Mouse (Mus musculus) embryonic facial prominence, embryonic 14.5 days (tissue): ENCODE data around the gene Ikzf4. TPM values are rescaled to one million over a fixed set of nuclear protein-coding genes. Genes with fewer than 3 reads are reported as not detected.
"Not testable (repeated sequence)": the region's sequence is repeated elsewhere in the genome, so short reads cannot be mapped to it uniquely, and the experiment has no call there.

ENCODE experiments used
- ATAC-seq: fragments of 200-750 bp; cut with Nextera tagmentation; 2 replicates; pipeline ENCODE4 v1.8.0; 2017; ENCODE audit warnings: low read depth, moderate number of reproducible peaks, moderate TSS enrichment
- DNase-seq: peaks from one replicate; pipeline ENCODE4 v3.0.0-alpha.2; 2015; ENCODE audit warnings: low spot score
- H3K27ac ChIP-seq: fragments of 300-500 bp; sonication (generic); replicated peaks from 2 replicates; pipeline ENCODE4 v1.5.1; 2014; ENCODE audit warnings: low read depth, mild to moderate bottlenecking, low read length, moderate library complexity
- H3K27me3 ChIP-seq: fragments of 300-500 bp; sonication (generic); replicated peaks from 2 replicates; pipeline ENCODE4 v1.6.1; 2014; ENCODE audit warnings: low read length; ENCODE audit not compliant: control insufficient read depth, insufficient read depth
- H3K36me3 ChIP-seq: fragments of 300-500 bp; sonication (generic); 2 replicates; pipeline ENCODE4 v1.6.1; 2014; ENCODE audit warnings: low read length, mixed read lengths; ENCODE audit not compliant: control insufficient read depth, insufficient read depth
- H3K4me1 ChIP-seq: fragments of 300-500 bp; sonication (generic); 2 replicates; pipeline ENCODE4 v1.6.1; 2014; ENCODE audit warnings: antibody characterized with exemption, low read length; ENCODE audit not compliant: control insufficient read depth, insufficient read depth
- H3K4me2 ChIP-seq: fragments of 300-500 bp; sonication (generic); 2 replicates; pipeline ENCODE4 v1.6.1; 2014; ENCODE audit warnings: low read depth, mild to moderate bottlenecking, low read length, moderate library complexity, mixed read lengths
- H3K4me3 ChIP-seq: fragments of 300-500 bp; sonication (generic); 2 replicates; pipeline ENCODE4 v1.5.1; 2014; ENCODE audit warnings: low read depth, mild to moderate bottlenecking, low read length
- H3K9ac ChIP-seq: fragments of 300-500 bp; sonication (generic); 2 replicates; pipeline ENCODE4 v1.6.1; 2014; ENCODE audit warnings: low read depth, mild to moderate bottlenecking, low read length, moderate library complexity, mixed read lengths
- H3K9me3 ChIP-seq: fragments of 300-500 bp; sonication (generic); 2 replicates; pipeline ENCODE4 v1.6.1; 2016; ENCODE audit warnings: low read length; ENCODE audit not compliant: control insufficient read depth
- WGBS: fragments of 180-500 bp; shearing (Covaris S2); extraction: QIAGEN DNeasy Blood & Tissue Kit; methylation state at CpG from one replicate; pipeline ENCODE4 v1.1.7; 2014; 5-methylcytosine and 5-hydroxymethylcytosine counted together
- polyA plus RNA-seq: library from polyadenylated mRNA; unstranded; fragments of >200 nt; fragmentation: Nextera tagmentation; extraction: Ambion mirVana; gene quantifications from 2 replicates; pipeline ENCODE4 v1.2.1, GENCODE M21; 2014

The Ikzf4 gene
- polyA plus RNA-seq, 1 experiment from 2014 or later, result 2.2 TPM

- Histone ChIP-seq H3K4me1 (peaks cover 6% of the 10 kb centered on the region; the same call in 1 of the 2 replicates), H3K36me3 (peaks cover 36% of the 10 kb centered on the region), H3K27me3 (no peaks in the 10 kb centered on the region), H3K27ac (no peak overlapping the region; the same call in 1 of the 2 replicates), H3K9ac (no peak overlapping the region), H3K4me3 (no peak overlapping the region), H3K9me3 (no peaks in the 10 kb centered on the region), H3K4me2 (no peak overlapping the region)
- WGBS, result 68% methylated on average over 3 of the region's 3 CpGs
- ATAC-seq, result no peak
- no peak for DNase-seq
Measured at GRCm38 (mm10) chr10:128621986-128622520, 23.7 kb downstream of the Ikzf4 start.

- H3K4me1 ChIP-seq, result peaks cover 4% of the 10 kb centered on the region; the same call in 1 of the 2 replicates
- H3K4me3 ChIP-seq, result no peak overlapping the region
- no peak overlapping the region for H3K4me2 ChIP-seq
- H3K27me3 ChIP-seq, result no peaks in the 10 kb centered on the region
- H3K9me3 ChIP-seq, result no peaks in the 10 kb centered on the region
- DNase-seq (no peak), ATAC-seq (no peak)
- H3K9ac ChIP-seq, result no peak overlapping the region
- no peak overlapping the region for H3K27ac ChIP-seq
- H3K36me3 ChIP-seq, result peaks cover 32% of the 10 kb centered on the region
Measured at GRCm38 (mm10) chr10:128620241-128620640, 25.6 kb downstream of the Ikzf4 start.

GRCm38 (mm10) chr10:128619148-128619547, 26.6 kb downstream of the Ikzf4 start:
- H3K27ac ChIP-seq, H3K9me3 ChIP-seq, H3K9ac ChIP-seq, H3K4me1 ChIP-seq, DNase-seq, H3K27me3 ChIP-seq, H3K4me2 ChIP-seq, H3K4me3 ChIP-seq, ATAC-seq: not testable (repeated sequence)
- peaks cover 22% of the 10 kb centered on the region for H3K36me3 ChIP-seq
- WGBS, result 89% methylated on average over 5 of the region's 5 CpGs

GRCm38 (mm10) chr10:128618570-128618969, 27.2 kb downstream of the Ikzf4 start:
- Histone ChIP-seq H3K4me2 (no peak overlapping the region), H3K9me3 (no peaks in the 10 kb centered on the region), H3K27ac (no peak overlapping the region), H3K36me3 (peaks cover 16% of the 10 kb centered on the region), H3K27me3 (no peaks in the 10 kb centered on the region), H3K4me3 (no peak overlapping the region), H3K9ac (no peak overlapping the region), H3K4me1 (no peaks in the 10 kb centered on the region)
- no peak for ATAC-seq
- WGBS, result 89% methylated on average over 1 of the region's 1 CpGs
- no peak for DNase-seq

GRCm38 (mm10) chr10:128615798-128616448, 29.9 kb downstream of the Ikzf4 start:
- 87% methylated on average over 6 of the region's 7 CpGs for WGBS
- not testable (repeated sequence) for H3K36me3 ChIP-seq, ATAC-seq, H3K27me3 ChIP-seq, H3K4me2 ChIP-seq, H3K9ac ChIP-seq, H3K4me3 ChIP-seq, DNase-seq, H3K4me1 ChIP-seq, H3K9me3 ChIP-seq, H3K27ac ChIP-seq

- H3K27me3 ChIP-seq, result no peaks in the 10 kb centered on the region
- DNase-seq (no peak), ATAC-seq (no peak)
- no peak overlapping the region for H3K4me3 ChIP-seq
- H3K27ac ChIP-seq, result no peak overlapping the region
- no peak overlapping the region for H3K9ac ChIP-seq
- WGBS, result 59% methylated on average over 3 of the region's 3 CpGs
- no peaks in the 10 kb centered on the region for H3K9me3 ChIP-seq
- no peaks in the 10 kb centered on the region for H3K36me3 ChIP-seq
- no peak overlapping the region for H3K4me2 ChIP-seq
- H3K4me1 ChIP-seq, result no peaks in the 10 kb centered on the region
Measured at GRCm38 (mm10) chr10:128614934-128615333, 30.9 kb downstream of the Ikzf4 start.

- not testable (repeated sequence) for H3K4me2 ChIP-seq, DNase-seq, H3K27ac ChIP-seq, ATAC-seq, H3K4me3 ChIP-seq, H3K27me3 ChIP-seq, H3K9me3 ChIP-seq, H3K9ac ChIP-seq, H3K4me1 ChIP-seq, H3K36me3 ChIP-seq
- WGBS, result 60% methylated on average over 4 of the region's 4 CpGs
Measured at GRCm38 (mm10) chr10:128613820-128614219, 32.0 kb downstream of the Ikzf4 start.

- Histone ChIP-seq H3K4me3 (no peak overlapping the region), H3K4me2 (0 out of 2 replicates have a peak overlapping the region, but pooled peaks have one; percentile 27), H3K9ac (no peak overlapping the region; the same call in 1 of the 2 replicates), H3K4me1 (no peaks in the 10 kb centered on the region), H3K27me3 (no peaks in the 10 kb centered on the region), H3K27ac (no peak overlapping the region), H3K36me3 (no peaks in the 10 kb centered on the region), H3K9me3 (no peaks in the 10 kb centered on the region)
- WGBS, result 41% methylated on average over 6 of the region's 6 CpGs
- ATAC-seq, result 0 out of 2 replicates have a peak, but pooled peaks have one; percentile 18
- no peak for DNase-seq
Measured at GRCm38 (mm10) chr10:128613154-128613440, 32.7 kb downstream of the Ikzf4 start.
